Mouse (Mus musculus) frontal cortex, postnatal 36 days (tissue): ENCODE results near the gene Robo4.

Experiments used
- DNase-seq, 2 experiments: peaks; one replicate each; pipeline ENCODE4 v3.0.0; 2022; ENCODE audit warnings: low spot score in 2 of 2

The Robo4 gene

DNA sequence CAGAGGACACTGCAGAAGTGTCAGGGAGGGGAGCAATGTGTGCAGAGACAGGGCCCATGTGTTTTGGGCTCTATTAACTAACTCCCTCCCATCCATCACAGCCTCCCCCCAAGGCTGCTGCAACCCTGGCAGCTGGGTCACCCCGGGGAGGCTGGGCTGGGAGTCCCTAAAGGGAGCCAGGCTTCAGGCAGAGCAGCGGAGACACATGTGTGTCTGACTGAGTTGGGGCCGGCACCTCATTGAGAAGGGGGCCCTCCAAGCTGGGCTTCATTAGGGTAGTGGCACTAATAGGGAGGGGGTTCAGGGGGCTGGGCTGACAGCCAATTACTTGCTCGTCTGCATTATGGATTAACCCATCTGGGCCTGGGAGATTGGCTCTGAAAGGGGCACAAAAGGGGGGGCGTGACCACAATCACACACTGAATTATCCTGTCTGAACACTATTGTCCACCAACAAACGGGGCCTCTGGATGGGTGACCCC lies 52.4 kb downstream of the Robo4 start:
- DNase-seq: no peak

DNA sequence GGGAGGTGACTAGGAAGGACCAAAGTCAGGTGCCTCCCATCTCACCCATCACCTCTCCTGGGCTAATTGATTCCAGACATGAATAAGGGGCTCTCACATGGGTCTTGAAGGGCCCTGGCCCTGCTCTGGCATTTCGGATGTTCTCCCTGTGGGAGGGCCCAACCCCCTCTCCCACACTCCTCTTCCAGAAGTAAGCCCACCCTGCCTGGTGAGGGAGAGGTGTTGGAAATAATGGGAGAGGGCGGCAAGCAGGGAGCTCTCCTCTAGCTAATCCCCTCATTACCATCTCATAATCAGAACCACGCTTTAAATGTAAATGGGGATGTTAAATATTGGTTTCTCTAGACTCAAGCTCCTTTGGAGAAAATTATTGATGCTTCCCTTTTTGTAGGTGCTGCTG lies 53.3 kb downstream of the Robo4 start:
- no peak for DNase-seq

DNA sequence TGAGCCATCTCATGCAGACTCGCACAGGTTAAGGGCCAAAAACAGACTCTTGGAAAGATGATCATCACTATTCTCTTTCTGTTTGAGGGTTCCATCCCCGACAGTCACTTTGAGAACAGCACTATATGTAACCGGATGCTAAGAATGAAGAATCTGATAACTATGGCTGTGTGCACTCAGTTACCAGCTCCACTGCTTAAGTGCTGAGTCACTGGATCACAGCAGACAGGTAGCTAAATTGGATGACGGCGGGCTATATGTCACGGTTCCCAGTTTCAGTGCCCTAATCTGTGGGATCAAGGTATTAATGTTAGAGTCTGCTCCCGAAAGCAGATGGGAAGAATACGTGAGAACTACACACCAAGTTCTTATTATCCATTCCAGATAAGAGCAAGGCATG lies 54.2 kb downstream of the Robo4 start:
- no peak for DNase-seq

DNA sequence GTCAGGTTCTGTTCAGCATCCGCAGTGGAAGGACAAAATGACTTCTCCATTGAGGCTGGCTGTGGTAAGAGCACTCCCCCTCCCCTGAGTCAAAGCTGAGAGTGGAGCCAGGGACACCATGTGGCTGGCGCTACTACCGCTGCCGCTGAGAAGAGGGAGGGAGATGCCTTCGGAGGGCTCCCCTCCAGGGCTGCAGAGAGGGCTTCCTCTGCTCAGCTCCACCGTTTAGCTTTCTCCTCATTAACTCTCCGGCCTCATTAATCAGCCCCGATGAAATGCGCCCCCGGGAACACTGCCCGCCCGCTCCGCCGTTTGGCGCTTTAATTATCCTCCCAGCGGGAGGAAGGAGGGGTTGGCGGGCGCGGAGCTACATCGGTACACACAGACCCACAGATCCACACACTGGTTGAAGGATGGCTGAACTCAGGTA lies 54.8 kb downstream of the Robo4 start:
- DNase-seq: peak; percentile 60 to 70

DNA sequence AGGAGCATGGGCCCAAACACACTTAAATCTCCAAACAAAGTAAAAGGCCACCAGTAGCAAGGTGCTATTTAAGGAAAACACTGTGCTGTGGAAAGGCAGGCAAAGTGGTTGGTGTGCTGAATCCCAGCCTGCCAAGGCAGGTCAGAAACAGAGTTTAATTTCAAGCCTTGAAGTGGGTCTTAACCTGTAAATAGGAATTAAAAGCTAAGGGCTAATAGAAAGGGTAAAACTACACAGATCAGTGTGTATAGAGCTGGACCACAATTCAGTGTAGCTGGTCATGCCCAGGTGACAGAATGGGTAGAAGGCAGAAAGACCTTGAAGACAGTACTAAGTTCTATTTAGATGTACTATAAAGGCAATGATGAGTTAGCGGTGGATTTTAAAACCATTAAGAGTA lies 55.5 kb downstream of the Robo4 start:
- DNase-seq: no peak

DNA sequence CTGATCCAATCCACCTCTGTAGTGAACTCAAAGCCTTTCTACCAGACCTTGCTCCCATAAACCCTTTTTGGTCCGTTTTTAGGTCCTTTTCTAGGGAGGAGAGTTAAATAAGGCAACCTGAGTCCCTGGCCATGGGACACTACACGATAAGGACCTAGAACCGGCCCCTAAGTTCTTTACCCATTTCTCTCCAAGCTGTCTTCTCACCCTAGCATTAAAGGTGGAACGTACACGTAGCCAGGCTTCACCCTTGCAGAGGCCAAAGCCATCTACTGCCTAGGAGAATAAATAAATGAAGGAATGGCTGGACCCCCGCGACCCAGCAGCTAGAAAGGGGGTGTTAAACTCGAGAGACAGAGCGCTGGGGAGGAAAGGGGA lies 58.0 kb downstream of the Robo4 start:
- DNase-seq: no peak

DNA sequence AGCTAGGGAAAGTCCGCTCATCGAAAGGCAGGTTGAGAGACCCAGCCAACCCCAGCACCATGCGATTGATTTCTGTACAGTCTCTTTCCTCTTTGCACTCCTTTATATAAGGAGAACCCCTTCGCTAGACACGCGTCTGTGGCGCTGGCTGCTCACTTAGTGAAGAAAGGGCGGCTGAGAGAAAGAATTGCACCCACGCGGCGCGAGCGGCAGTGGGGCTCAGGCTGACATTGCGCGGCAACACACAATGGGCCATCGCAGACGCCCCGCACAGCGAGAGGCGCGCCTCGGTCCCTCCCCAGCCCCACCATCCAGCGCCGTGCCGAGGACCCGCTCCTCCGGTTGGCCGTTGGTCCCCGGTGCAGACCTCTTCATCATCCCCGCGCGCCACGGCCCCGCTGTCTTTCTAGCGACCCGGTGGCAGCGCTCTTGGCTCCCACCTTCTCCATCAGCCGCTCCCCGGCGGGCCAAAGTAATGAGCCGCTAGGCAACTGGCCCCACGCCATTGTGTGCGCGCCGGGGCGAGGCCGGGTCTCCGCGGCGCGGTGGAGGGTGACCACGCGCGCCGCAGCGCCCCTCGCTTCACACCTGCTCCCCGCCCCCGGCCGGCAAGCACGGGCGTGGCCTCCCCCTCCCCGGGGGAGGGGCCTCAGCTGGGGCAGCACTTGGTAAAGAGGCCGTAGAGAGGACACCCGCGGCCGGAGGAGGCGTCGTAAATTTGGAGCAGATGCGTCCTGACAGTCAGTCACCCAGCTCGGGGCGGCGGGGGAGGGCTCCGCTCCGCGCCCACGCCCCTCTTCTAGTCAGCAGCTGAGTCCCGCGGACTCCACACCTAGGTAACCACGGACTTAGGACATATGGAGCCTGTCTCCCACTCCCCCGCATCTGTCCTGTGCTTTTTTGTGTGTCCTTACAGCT lies 58.6 kb downstream of the Robo4 start:
- DNase-seq: peak; percentile 57 to 64

DNA sequence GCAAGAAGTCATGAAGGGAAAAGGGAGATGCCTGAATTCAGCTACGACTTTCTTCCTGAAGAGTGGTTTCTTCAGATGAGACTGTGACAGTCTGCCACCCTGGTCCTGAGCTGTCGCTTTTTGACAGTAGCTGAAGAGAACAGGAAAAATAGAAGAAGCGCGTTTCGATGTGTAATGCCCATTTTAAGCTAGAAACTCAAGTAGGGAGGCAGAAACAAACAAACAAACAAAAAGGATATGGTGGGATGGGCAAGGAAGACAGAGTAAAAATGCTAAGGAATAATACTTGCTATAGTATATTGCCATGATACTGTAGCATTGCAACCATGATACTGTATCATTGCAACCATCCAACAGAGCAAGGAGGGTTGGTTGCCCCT lies 59.3 kb downstream of the Robo4 start:
- no peak for DNase-seq

DNA sequence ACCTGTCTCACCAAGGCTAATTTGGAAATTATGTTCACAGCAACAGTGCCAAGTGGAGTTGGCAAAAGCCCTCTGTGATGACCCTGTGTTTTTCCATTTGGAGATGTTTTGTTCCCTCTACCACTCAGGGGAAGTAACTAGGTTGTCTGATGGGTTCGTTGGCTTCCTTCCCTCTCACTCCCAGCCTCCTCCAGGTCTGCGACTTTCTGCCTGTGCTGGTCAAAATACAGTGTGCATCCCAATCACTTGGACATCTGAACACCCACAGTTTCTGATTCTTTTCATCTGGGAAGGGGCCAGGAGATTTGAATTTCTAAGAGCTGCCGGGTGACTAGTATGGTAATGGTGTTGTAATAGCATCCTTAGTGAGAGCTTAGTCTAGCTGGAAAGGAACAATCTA lies 59.9 kb downstream of the Robo4 start:
- DNase-seq: no peak

DNA sequence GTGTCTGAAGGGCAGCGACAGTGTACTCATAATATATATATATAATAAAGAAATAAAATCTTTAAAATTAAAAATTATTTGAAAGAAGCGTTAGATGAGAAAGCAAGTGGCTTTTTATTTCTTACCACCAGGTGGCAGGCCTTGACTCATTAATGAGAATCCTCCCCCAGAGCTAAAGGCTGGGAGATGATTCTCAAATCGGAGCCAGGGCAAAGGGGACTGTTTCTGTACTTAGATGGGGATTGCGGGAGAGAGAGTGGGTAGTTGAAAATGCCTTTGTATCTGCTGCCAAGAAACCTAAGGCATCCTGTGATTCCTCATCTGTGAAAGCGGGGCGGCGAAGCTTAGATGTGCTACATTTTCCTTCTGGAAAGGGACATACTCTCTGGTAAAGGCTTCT lies 61.1 kb downstream of the Robo4 start:
- peak in 1 of 2 experiments; percentile 57 for DNase-seq
